In the genomic region with DNA sequence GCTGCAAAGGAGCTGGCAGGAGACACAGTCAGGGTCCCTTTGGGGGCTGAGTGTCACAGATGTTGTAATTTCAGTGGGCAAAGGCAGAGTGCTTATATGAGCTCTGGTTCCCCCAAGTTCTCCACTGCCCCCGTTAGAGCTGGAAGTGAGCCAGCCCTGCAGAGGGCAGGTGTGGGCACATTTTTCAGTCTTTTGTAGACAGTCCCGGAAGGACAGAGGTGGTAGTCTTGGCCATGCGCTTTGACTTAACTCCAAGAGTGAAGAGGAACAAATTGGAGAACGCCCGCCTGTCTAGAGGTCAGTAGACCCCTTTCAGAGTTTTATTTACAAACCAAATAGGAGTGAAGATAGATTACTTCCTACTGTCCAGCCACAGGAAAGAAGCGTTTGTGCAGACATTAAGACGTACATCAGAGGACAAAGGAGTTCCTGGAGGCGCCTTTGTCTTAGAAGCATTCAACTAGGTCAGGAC, we compare ENCODE assay signal across 10 mouse cellular contexts.
A peak's percentile ranks its signal among the peaks of the same experiment; 100 is the strongest.
DNase-seq lines count a peak whose midpoint lies in the region; ATAC-seq and TF ChIP-seq lines count a peak whose summit lies in the region.
"Had no signal": no experiment of that assay in that cellular context is flagged by ENCODE, and none has a peak within 500 bp of the region (broad histone marks: within the 10 kb centered on the region; RNA-seq: fewer than 3 reads in every experiment).

No protein-coding gene starts in this region.

- H3K27me3 ChIP-seq in forebrain, embryonic 13.5 days = peaks cover 3% of the 10 kb centered on the region; the same call in 1 of the 2 replicates
- peaks cover 13% of the 10 kb centered on the region for H3K27me3 ChIP-seq in forebrain, postnatal 0 days (ENCODE audit: insufficient read depth, low read length)

- peak overlapping the region; percentile 54 for H3K27ac ChIP-seq in forebrain, embryonic 13.5 days
- no peak overlapping the region for H3K27ac ChIP-seq in forebrain, postnatal 0 days (ENCODE audit: low read depth, low read length)

- WGBS in forebrain, embryonic 13.5 days = 34% methylated on average over 8 of the region's 8 CpGs
- WGBS in forebrain, postnatal 0 days = 36% methylated on average over 8 of the region's 8 CpGs

- DNase-seq in forebrain, postnatal 0 days = no peak
- peak; percentile 45 for DNase-seq in retina, embryonic 14.5 days (ENCODE audit: low spot score)
- DNase-seq in retina, postnatal 1 day = no peak
- DNase-seq in kidney, postnatal 25 days = peak; percentile 56 to 63
- DNase-seq in heart, adult 18-20 months = no peak
- no peak for DNase-seq in heart, postnatal 36 days
- DNase-seq in ovary, postnatal 14 days (ENCODE audit: low spot score) = no peak
- DNase-seq: right cerebral cortex, adult 18-20 months had no signal

- no peak overlapping the region for H3K4me2 ChIP-seq in forebrain, embryonic 13.5 days
- H3K4me2 ChIP-seq in forebrain, postnatal 0 days (ENCODE audit: low read depth) = no peak overlapping the region

- peaks cover 86% of the 10 kb centered on the region for H3K4me1 ChIP-seq in forebrain, embryonic 13.5 days
- 0 out of 2 replicates have a peak, but pooled peaks cover 4% of the 10 kb centered on the region for H3K4me1 ChIP-seq in forebrain, postnatal 0 days (ENCODE audit: insufficient read depth)

- TF ChIP-seq CTCF in forebrain, postnatal 0 days (IDR thresholded peaks at IDR 0.05; ENCODE audit: low read depth) = no peak

- no peak overlapping the region for H3K9ac ChIP-seq in forebrain, embryonic 13.5 days
- no peak overlapping the region for H3K9ac ChIP-seq in forebrain, postnatal 0 days

- no peak overlapping the region for H3K4me3 ChIP-seq in forebrain, embryonic 13.5 days
- H3K4me3 ChIP-seq in forebrain, postnatal 0 days (ENCODE audit: low read depth, low read length) = no peak overlapping the region

- H3K36me3 ChIP-seq in forebrain, embryonic 13.5 days (ENCODE audit: poor library complexity, severe bottlenecking) = no peaks in the 10 kb centered on the region
- no peaks in the 10 kb centered on the region for H3K36me3 ChIP-seq in forebrain, postnatal 0 days (ENCODE audit: insufficient read depth)

- no peaks in the 10 kb centered on the region for H3K9me3 ChIP-seq in forebrain, embryonic 13.5 days (replicated peaks)
- no peaks in the 10 kb centered on the region for H3K9me3 ChIP-seq in forebrain, postnatal 0 days (ENCODE audit: low read length)

- 0 out of 2 replicates have a peak, but pooled peaks have one; percentile 20 for ATAC-seq in forebrain, embryonic 13.5 days
- no peak for ATAC-seq in forebrain, postnatal 0 days
- ATAC-seq: CD4-positive, CD25-positive, alpha-beta regulatory T cell, adult 4 months had no signal

- intact Hi-C loops in heart, postnatal 36 days (cut with DNase I) = no loop called here

Comparison
In these comparisons a context has a peak if more than half of its experiments do, and no peak if none do; other contexts are left out.
1. DNase-seq: peak in retina, embryonic 14.5 days (single experiment) and kidney, postnatal 25 days (2 of 2); none in forebrain, postnatal 0 days (single experiment), retina, postnatal 1 day (single experiment), heart, adult 18-20 months (0 of 2), heart, postnatal 36 days (0 of 2) and ovary, postnatal 14 days (single experiment).